Mouse (Mus musculus): ENCODE data around the gene Fam102b.

The Fam102b gene

DNA sequence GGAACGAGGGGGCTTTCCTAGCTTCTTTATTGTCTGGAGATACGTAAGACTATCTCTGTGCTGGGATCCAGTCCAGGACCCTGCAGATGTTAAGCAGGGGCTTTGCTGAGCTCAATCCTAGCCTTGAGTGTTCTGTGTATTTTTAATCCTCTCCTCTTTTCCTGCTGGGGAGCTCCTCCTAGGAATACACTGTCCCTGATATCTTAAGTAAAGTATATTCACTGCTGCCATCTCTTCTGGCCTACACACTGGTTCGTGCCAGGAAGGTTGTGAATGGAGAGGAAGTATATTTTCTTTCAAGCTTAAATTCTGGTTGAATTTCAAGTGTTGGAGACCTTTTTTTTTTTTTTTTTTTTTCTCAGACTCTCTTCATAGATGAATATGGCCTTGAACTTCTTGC, 64.1 kb downstream of the Fam102b start:
- DNase-seq (ENCODE audit: extremely low spot score, low spot score), result no peak

DNA sequence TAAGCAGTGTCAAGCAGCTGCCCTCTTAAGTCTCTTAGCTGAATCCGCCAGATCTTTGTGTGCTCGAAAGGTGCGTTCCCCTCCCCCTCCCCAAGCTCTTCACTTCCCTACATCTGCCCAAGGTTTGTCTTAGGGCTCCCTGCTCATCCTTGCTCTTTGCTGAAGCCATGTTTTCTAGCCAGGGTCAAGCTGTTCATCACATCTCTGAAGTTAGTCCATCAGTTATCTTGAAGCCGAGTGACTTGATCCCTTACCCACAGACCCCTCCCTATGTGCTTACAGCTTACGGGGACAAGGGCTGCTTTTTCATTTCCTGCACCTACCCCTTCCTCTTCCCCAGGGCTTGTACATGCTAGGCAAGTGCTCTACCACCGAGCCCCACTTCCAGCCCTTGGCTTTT, 65.8 kb downstream of the Fam102b start:
- no peak for DNase-seq (ENCODE audit: extremely low spot score, low spot score)

- peak; percentile 33 for DNase-seq (ENCODE audit: extremely low spot score, low spot score)
Measured at GRCm38 (mm10) chr3:108961226-108961625, 66.2 kb downstream of the Fam102b start.

DNA sequence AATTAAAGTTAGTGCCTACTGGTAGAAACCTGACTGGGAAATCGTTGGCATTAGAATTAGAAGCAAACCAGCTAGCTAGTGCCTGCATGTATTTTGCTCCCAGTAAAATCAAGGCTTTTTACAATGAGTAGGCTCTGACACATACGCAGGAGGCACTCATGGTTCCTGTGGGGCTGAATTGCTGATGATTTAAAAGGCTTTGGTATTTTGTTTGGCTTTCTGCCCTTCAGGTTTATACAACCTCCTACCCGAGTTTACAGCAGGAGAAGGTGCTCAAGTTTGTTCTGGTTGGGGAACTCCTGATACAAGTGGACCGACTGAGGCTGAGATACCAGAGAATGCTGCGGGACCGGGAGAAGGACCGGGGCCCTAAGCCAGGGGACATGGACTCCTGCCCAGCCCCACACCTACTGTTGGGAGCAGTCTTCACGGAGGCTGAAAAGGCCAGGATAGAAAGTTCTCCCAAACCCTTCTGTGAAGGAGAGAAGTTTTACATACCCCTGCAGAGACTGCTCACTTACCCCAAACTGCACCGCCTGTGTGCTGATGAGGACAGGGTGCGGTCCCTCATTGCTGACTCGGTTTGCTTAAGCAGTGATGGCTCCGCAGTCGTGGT, 67.6 kb downstream of the Fam102b start:
- no peak for DNase-seq (ENCODE audit: extremely low spot score, low spot score)

DNA sequence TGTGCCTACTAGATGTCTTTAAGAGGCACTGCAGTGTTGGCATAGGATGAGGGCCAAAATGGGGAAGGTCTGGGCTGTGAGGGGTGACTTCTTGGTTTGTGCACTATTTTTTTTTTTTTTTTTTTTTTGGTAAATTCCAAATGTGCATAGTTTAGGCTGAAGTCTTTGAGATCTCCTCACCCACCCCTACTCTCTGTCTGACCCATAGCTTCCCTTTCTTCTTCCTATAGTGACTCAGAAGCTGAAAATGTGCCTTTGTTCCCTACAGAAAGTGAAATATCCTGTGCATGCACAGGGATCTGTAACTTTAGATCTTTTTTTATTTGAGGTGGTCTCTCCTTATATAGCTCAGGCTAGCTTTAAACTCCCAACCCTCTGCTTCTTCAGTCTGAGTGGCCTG, 69.4 kb downstream of the Fam102b start:
- no peak for DNase-seq (ENCODE audit: extremely low spot score, low spot score)

DNA sequence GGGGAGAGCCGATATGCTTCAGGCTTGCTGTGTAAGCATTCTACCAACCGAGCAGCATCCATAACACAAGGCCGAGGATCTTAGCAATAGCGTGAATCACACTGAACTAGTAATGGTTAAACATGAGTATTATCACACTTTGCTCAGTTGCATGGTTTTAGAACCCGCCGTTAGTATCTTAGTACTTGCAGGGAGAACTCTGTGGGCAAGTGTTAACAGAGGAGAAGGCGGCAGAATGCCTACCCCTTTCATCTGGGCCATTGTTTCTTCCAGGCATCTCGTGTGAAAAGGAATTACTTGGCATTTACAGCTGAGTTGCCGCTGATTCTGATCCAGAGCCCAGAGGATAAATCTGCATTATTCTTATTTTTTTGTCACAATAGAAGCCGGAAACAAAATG, 86.4 kb downstream of the Fam102b start:
- no peak for DNase-seq (ENCODE audit: extremely low spot score, low spot score)

- peak; percentile 34 for DNase-seq (ENCODE audit: extremely low spot score, low spot score)
Measured at GRCm38 (mm10) chr3:108940001-108940633, 87.3 kb downstream of the Fam102b start, which contains the start of gene Gm9857. Gene Gm9857, minus strand, starts transcription at chr3:108940445.

DNA sequence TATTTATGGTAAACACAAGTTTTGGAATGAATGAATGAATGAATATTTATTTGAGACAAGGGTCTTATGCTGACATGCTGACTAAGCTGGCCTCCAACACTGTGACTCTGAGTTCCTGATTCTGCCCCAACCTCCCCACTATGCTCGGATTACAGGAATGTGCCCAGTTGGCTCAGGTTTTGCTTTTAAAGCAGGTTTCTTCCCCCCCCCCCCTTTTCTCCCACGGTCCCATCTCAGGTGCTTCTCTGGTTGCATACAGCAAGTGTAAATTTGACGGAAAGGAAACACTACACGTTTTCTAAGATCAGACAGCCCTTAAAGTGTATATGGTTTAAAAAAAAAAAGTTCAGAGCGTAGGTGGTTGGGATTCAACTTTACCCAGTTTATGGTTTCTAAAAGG, 87.8 kb downstream of the Fam102b start, which contains the start of gene Henmt1:
Henmt1 (plus strand) TSS at position 301 of the 400 bp plus-strand sequence.
- no peak for DNase-seq (ENCODE audit: extremely low spot score, low spot score)

GRCm38 (mm10) chr3:108938691-108939090, 88.7 kb downstream of the Fam102b start:
- no peak for DNase-seq (ENCODE audit: extremely low spot score, low spot score)

DNA sequence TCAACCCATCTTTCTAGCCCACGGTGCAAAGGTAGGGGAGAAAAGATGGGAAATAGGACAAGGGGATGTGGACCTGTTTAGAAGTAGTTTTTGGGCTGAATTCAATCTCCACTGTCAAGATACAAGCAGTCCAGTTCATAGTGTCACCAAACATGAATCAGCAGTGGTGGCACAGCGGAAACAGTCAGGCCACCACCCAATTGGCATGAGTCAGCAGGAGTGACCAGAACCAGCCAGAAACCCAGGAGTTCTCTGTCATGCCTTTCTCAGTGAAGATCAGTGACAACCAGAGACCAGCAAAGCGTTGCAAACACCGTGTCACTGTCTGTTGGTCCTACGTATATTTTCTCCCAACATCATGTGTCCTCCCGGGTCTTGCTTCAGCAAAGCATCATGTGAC, 93.8 kb downstream of the Fam102b start:
- no peak for DNase-seq (ENCODE audit: extremely low spot score, low spot score)

GRCm38 (mm10) chr3:108926308-108926707, 101.1 kb downstream of the Fam102b start:
- no peak for DNase-seq (ENCODE audit: extremely low spot score, low spot score)

DNA sequence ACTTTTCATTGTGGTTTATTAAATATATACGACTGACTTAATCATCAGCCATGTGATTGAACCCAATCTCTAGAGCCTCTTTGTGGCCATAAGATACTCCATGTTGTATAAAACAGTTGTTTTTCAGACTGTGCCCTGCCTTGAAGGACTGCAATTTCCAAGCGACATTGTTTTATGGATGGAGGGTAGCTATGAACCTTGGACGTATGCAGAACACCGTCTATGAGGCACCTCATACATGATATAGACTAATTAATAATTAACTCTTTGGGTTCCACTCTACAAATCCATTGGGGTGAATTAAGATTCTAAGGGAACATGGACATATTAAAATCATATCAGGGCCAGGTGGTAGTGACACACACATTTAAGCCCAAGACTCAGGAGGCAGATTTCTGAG, 101.7 kb downstream of the Fam102b start:
- no peak for DNase-seq (ENCODE audit: extremely low spot score, low spot score)

GRCm38 (mm10) chr3:108921822-108922221, 105.6 kb downstream of the Fam102b start:
- no peak for DNase-seq (ENCODE audit: extremely low spot score, low spot score)

Measured in neural tube, embryonic 10.5 days (tissue).